Comparison of ENCODE assay signal across 22 mouse cellular contexts in genomic region chr8:88280904-88281303, GRCm38 (mm10). TPM values are rescaled to one million over a fixed set of nuclear protein-coding genes. Genes with fewer than 3 reads are reported as not detected.
DNase-seq lines count a peak whose midpoint lies in the region; ATAC-seq and TF ChIP-seq lines count a peak whose summit lies in the region.
"Had no signal": no experiment of that assay in that cellular context is flagged by ENCODE, and none has a peak within 500 bp of the region (broad histone marks: within the 10 kb centered on the region; RNA-seq: fewer than 3 reads in every experiment).

No protein-coding gene starts in this region.

- peak; percentile 49 for TF ChIP-seq EP300 in liver, embryonic 14.5 days (IDR thresholded peaks at IDR 0.05; ENCODE audit: low read depth)

- no peak overlapping the region for H3K4me2 ChIP-seq in liver, embryonic 11.5 days
- no peak overlapping the region for H3K4me2 ChIP-seq in liver, embryonic 14.5 days (ENCODE audit: low read depth)
- H3K4me2 ChIP-seq: forebrain, embryonic 15.5 days; hindbrain, embryonic 15.5 days; intestine, embryonic 15.5 days had no signal

- no peaks in the 10 kb centered on the region for H3K27me3 ChIP-seq in liver, embryonic 11.5 days (replicated peaks; ENCODE audit: control insufficient read depth, insufficient read depth, low read length)
- no peaks in the 10 kb centered on the region for H3K27me3 ChIP-seq in liver, embryonic 14.5 days (ENCODE audit: control insufficient read depth, insufficient read depth, low read length)
- H3K27me3 ChIP-seq: forebrain, embryonic 15.5 days; hindbrain, embryonic 15.5 days; intestine, embryonic 15.5 days had no signal

- no peak overlapping the region for H3K4me3 ChIP-seq in liver, embryonic 11.5 days (ENCODE audit: low read depth, low read length)
- no peak overlapping the region for H3K4me3 ChIP-seq in liver, embryonic 14.5 days (ENCODE audit: insufficient read depth in 1 of 2, low read depth in 2 of 2, low read length in 2 of 2)
- H3K4me3 ChIP-seq: forebrain, embryonic 15.5 days; hindbrain, embryonic 15.5 days; intestine, embryonic 15.5 days; left cerebral cortex, adult 2 months; midbrain, embryonic 10.5 days had no signal

- peaks cover 42% of the 10 kb centered on the region for H3K4me1 ChIP-seq in liver, embryonic 11.5 days (replicated peaks; ENCODE audit: control insufficient read depth, insufficient read depth, low read length)
- peaks cover 23 to 42% of the 10 kb centered on the region in 2 experiments for H3K4me1 ChIP-seq in liver, embryonic 14.5 days (replicated peaks; ENCODE audit: control insufficient read depth in 2 of 2, insufficient read depth in 2 of 2, low read length in 1 of 2)
- H3K4me1 ChIP-seq: hindbrain, embryonic 15.5 days had no signal

- H3K9me3 ChIP-seq in liver, embryonic 11.5 days (ENCODE audit: control insufficient read depth, low read length): no peaks in the 10 kb centered on the region
- H3K9me3 ChIP-seq in liver, embryonic 14.5 days (ENCODE audit: control insufficient read depth, low read length): no peaks in the 10 kb centered on the region
- H3K9me3 ChIP-seq: forebrain, embryonic 15.5 days; hindbrain, embryonic 15.5 days; intestine, embryonic 15.5 days; midbrain, embryonic 10.5 days had no signal

- ATAC-seq in liver, embryonic 11.5 days (replicated peaks; ENCODE audit: low FRiP score): peak; percentile 37
- peak; percentile 18; the same call in 1 of the 2 replicates for ATAC-seq in liver, embryonic 14.5 days (ENCODE audit: insufficient read depth)
- ATAC-seq: forebrain, embryonic 15.5 days; intestine, embryonic 15.5 days had no signal

- no peak for TF ChIP-seq CTCF in liver, embryonic 14.5 days (IDR thresholded peaks at IDR 0.05; ENCODE audit: low read depth)

- H3K36me3 ChIP-seq in liver, embryonic 11.5 days (ENCODE audit: control insufficient read depth, insufficient read depth, low read length): no peaks in the 10 kb centered on the region
- H3K36me3 ChIP-seq in liver, embryonic 14.5 days (replicated peaks; ENCODE audit: control insufficient read depth, insufficient read depth, low read depth): no peaks in the 10 kb centered on the region
- H3K36me3 ChIP-seq: forebrain, embryonic 15.5 days; hindbrain, embryonic 15.5 days; intestine, embryonic 15.5 days; midbrain, embryonic 10.5 days had no signal

- H3K9ac ChIP-seq in liver, embryonic 11.5 days (ENCODE audit: low read depth, low read length): no peak overlapping the region
- no peak overlapping the region for H3K9ac ChIP-seq in liver, embryonic 14.5 days (replicated peaks)
- H3K9ac ChIP-seq: forebrain, embryonic 15.5 days; hindbrain, embryonic 15.5 days; intestine, embryonic 15.5 days had no signal

- 43% methylated on average over 7 of the region's 7 CpGs for WGBS in liver, embryonic 11.5 days
- WGBS in liver, embryonic 14.5 days (ENCODE audit: insufficient replicate concordance): 17% methylated on average over 7 of the region's 7 CpGs

- H3K27ac ChIP-seq in liver, embryonic 11.5 days (ENCODE audit: low read depth, low read length): no peak overlapping the region
- H3K27ac ChIP-seq in liver, embryonic 14.5 days: peak overlapping the region; percentile 43; the same call in 1 of the 2 replicates
- H3K27ac ChIP-seq: forebrain, embryonic 15.5 days; hindbrain, embryonic 15.5 days; intestine, embryonic 15.5 days; left cerebral cortex, adult 2 months; midbrain, embryonic 10.5 days; stomach, postnatal 0 days had no signal

- DNase-seq in liver, embryonic 11.5 days (ENCODE audit: low spot score): no peak
- DNase-seq in liver (no peak), NIH3T3 (ENCODE audit: low read depth) (peak; percentile 60)
- DNase-seq in liver, embryonic 14.5 days (ENCODE audit: low read depth in 3 of 3, low spot score in 3 of 3): no peak
- DNase-seq in spleen, postnatal 4 days (ENCODE audit: low spot score in 2 of 2): no peak
- DNase-seq in adrenal gland, adult 8-10 months: no peak
- DNase-seq in kidney, postnatal 25 days: no peak
- no peak for DNase-seq in embryo, embryonic 11 days
- DNase-seq: adrenal gland, adult 2 months; cerebellum, adult 9-10 months; heart, postnatal 4 days; kidney, postnatal 4 days; layer of hippocampus, adult 9-11 months; left cerebral cortex, postnatal 4 days; lung, postnatal 10 days; thymus, postnatal 36 days had no signal

RNA-seq across cellular contexts. Expression of gene Adcy7, which starts 8.7 kb away (rescaled TPM):
- polyA plus RNA-seq in liver, embryonic 11.5 days (2014; fragmentation: Nextera tagmentation; extraction: Ambion mirVana): 46.6 and 49.7 TPM in 2 replicates
- 21.3 and 24.7 TPM in 2 replicates for polyA plus RNA-seq in liver, embryonic 14.5 days (2012; rRNA removed)
- 20.0 and 24.7 TPM in 2 replicates for polyA plus RNA-seq in liver, embryonic 14.5 days (2014; fragmentation: Nextera tagmentation; extraction: Ambion mirVana)
- total RNA-seq in adrenal gland, adult 8-10 months (2022): 10 to 100 TPM in 2 of 4 experiments, 1 to 10 TPM in 2; 6.4 to 28.7 (median 14.2) TPM
